ENCODE assay signal across 31 mouse cellular contexts in genomic region chr3:37140168-37140906, GRCm38 (mm10). TPM values are rescaled to one million over a fixed set of nuclear protein-coding genes. Genes with fewer than 3 reads are reported as not detected.
DNase-seq lines count a peak whose midpoint lies in the region; ATAC-seq and TF ChIP-seq lines count a peak whose summit lies in the region.
"Had no signal": no experiment of that assay in that cellular context is flagged by ENCODE, and none has a peak within 500 bp of the region (broad histone marks: within the 10 kb centered on the region; RNA-seq: fewer than 3 reads in every experiment).

No protein-coding gene starts in this region.

- no peak overlapping the region for H3K4me2 ChIP-seq in liver, embryonic 11.5 days
- no peak overlapping the region for H3K4me2 ChIP-seq in intestine, postnatal 0 days (replicated peaks; ENCODE audit: low read depth)
- H3K4me2 ChIP-seq in hindbrain, embryonic 11.5 days (replicated peaks; ENCODE audit: low read depth, low read length), result no peak overlapping the region
- H3K4me2 ChIP-seq: embryonic facial prominence, embryonic 12.5 days; embryonic facial prominence, embryonic 15.5 days; forebrain, embryonic 12.5 days; forebrain, embryonic 15.5 days; heart, embryonic 12.5 days; heart, embryonic 15.5 days; hindbrain, embryonic 14.5 days had no signal

- TF ChIP-seq CTCF in liver, adult 2 months (IDR thresholded peaks at IDR 0.05; ENCODE audit: low read depth, low read length), result no peak
- TF ChIP-seq CTCF in intestine, postnatal 0 days (IDR thresholded peaks at IDR 0.05; ENCODE audit: low read depth), result no peak

- no peaks in the 10 kb centered on the region for H3K27me3 ChIP-seq in liver, adult 2 months (ENCODE audit: control insufficient read depth, insufficient read depth, low read length)
- H3K27me3 ChIP-seq in liver, embryonic 11.5 days (replicated peaks; ENCODE audit: control insufficient read depth, insufficient read depth, low read length), result no peaks in the 10 kb centered on the region
- H3K27me3 ChIP-seq in intestine, postnatal 0 days (replicated peaks; ENCODE audit: control insufficient read depth, insufficient read depth, low read length), result no peaks in the 10 kb centered on the region
- no peaks in the 10 kb centered on the region for H3K27me3 ChIP-seq in hindbrain, embryonic 11.5 days (ENCODE audit: control insufficient read depth, insufficient read depth, low read length)
- H3K27me3 ChIP-seq: CH12.LX; embryonic facial prominence, embryonic 12.5 days; embryonic facial prominence, embryonic 15.5 days; forebrain, embryonic 12.5 days; forebrain, embryonic 15.5 days; heart, embryonic 12.5 days; heart, embryonic 15.5 days had no signal

- H3K4me1 ChIP-seq in liver, adult 2 months (ENCODE audit: control insufficient read depth, insufficient read depth, low read length), result peaks cover 4% of the 10 kb centered on the region; the same call in 1 of the 2 replicates
- H3K4me1 ChIP-seq in liver, embryonic 11.5 days (replicated peaks; ENCODE audit: control insufficient read depth, insufficient read depth, low read length), result no peaks in the 10 kb centered on the region
- H3K4me1 ChIP-seq in intestine, postnatal 0 days (replicated peaks; ENCODE audit: control insufficient read depth, insufficient read depth, low read length), result no peaks in the 10 kb centered on the region
- no peaks in the 10 kb centered on the region for H3K4me1 ChIP-seq in hindbrain, embryonic 11.5 days (replicated peaks; ENCODE audit: control insufficient read depth, insufficient read depth, low read length)
- H3K4me1 ChIP-seq: embryonic facial prominence, embryonic 12.5 days; embryonic facial prominence, embryonic 15.5 days; forebrain, embryonic 12.5 days; forebrain, embryonic 15.5 days; heart, embryonic 12.5 days; heart, embryonic 15.5 days; hindbrain, embryonic 10.5 days had no signal

- H3K9me3 ChIP-seq in liver, embryonic 11.5 days (ENCODE audit: control insufficient read depth, low read length), result no peaks in the 10 kb centered on the region
- H3K9me3 ChIP-seq in intestine, postnatal 0 days (ENCODE audit: control insufficient read depth), result no peaks in the 10 kb centered on the region
- H3K9me3 ChIP-seq in hindbrain, embryonic 11.5 days (ENCODE audit: control insufficient read depth, low read length), result no peaks in the 10 kb centered on the region
- H3K9me3 ChIP-seq: embryonic facial prominence, embryonic 12.5 days; embryonic facial prominence, embryonic 15.5 days; forebrain, embryonic 12.5 days; forebrain, embryonic 15.5 days; G1E; heart, embryonic 12.5 days; heart, embryonic 15.5 days; hindbrain, embryonic 10.5 days had no signal

- 86% methylated on average over 6 of the region's 6 CpGs for WGBS in liver, adult 2 months
- WGBS in liver, embryonic 11.5 days, result 78% methylated on average over 6 of the region's 6 CpGs
- 85% methylated on average over 6 of the region's 6 CpGs for WGBS in intestine, postnatal 0 days
- 89% methylated on average over 6 of the region's 6 CpGs for WGBS in hindbrain, embryonic 11.5 days

- no peak overlapping the region for H3K9ac ChIP-seq in liver, adult 2 months (ENCODE audit: low read depth, low read length)
- H3K9ac ChIP-seq in liver, embryonic 11.5 days (ENCODE audit: low read depth, low read length), result no peak overlapping the region
- H3K9ac ChIP-seq in intestine, postnatal 0 days (ENCODE audit: low read depth, low read length), result no peak overlapping the region
- H3K9ac ChIP-seq in hindbrain, embryonic 11.5 days (ENCODE audit: low read depth, low read length), result no peak overlapping the region
- H3K9ac ChIP-seq: embryonic facial prominence, embryonic 12.5 days; embryonic facial prominence, embryonic 15.5 days; forebrain, embryonic 12.5 days; forebrain, embryonic 15.5 days; heart, embryonic 12.5 days; heart, embryonic 15.5 days; hindbrain, embryonic 14.5 days had no signal

- H3K4me3 ChIP-seq in liver, adult 2 months (ENCODE audit: insufficient read depth, low read depth, low read length), result no peak overlapping the region
- no peak overlapping the region for H3K4me3 ChIP-seq in liver, embryonic 11.5 days (ENCODE audit: low read depth, low read length)
- no peak overlapping the region for H3K4me3 ChIP-seq in intestine, postnatal 0 days (ENCODE audit: low read depth, low read length)
- H3K4me3 ChIP-seq in hindbrain, embryonic 11.5 days (ENCODE audit: low read depth, low read length), result no peak overlapping the region
- H3K4me3 ChIP-seq: embryonic facial prominence, embryonic 12.5 days; embryonic facial prominence, embryonic 15.5 days; forebrain, embryonic 12.5 days; forebrain, embryonic 15.5 days; heart, embryonic 12.5 days; heart, embryonic 15.5 days; hindbrain, embryonic 10.5 days had no signal

- ATAC-seq in liver, embryonic 11.5 days (replicated peaks; ENCODE audit: low FRiP score), result no peak
- peak; percentile 74 for ATAC-seq in granulocyte monocyte progenitor cell, adult 5-6 weeks (replicated peaks; ENCODE audit: poor library complexity, severe bottlenecking)
- peak; percentile 69 for ATAC-seq in megakaryocyte progenitor cell, adult 5-6 weeks (replicated peaks; ENCODE audit: poor library complexity)
- no peak for ATAC-seq in intestine, postnatal 0 days
- ATAC-seq in hindbrain, embryonic 11.5 days (ENCODE audit: low FRiP score), result no peak
- ATAC-seq: forebrain, embryonic 15.5 days; hindbrain, postnatal 0 days; inflammation-experienced regulatory T-cells, adult 6 months; intestine, embryonic 16.5 days had no signal

- H3K36me3 ChIP-seq in liver, adult 2 months (ENCODE audit: control insufficient read depth, insufficient read depth, low read length), result no peaks in the 10 kb centered on the region
- no peaks in the 10 kb centered on the region for H3K36me3 ChIP-seq in liver, embryonic 11.5 days (ENCODE audit: control insufficient read depth, insufficient read depth, low read length)
- no peaks in the 10 kb centered on the region for H3K36me3 ChIP-seq in intestine, postnatal 0 days (ENCODE audit: control insufficient read depth, insufficient read depth)
- no peaks in the 10 kb centered on the region for H3K36me3 ChIP-seq in hindbrain, embryonic 11.5 days (ENCODE audit: control insufficient read depth, insufficient read depth, low read length)
- H3K36me3 ChIP-seq: embryonic facial prominence, embryonic 12.5 days; embryonic facial prominence, embryonic 15.5 days; forebrain, embryonic 12.5 days; forebrain, embryonic 15.5 days; G1E; heart, embryonic 12.5 days; heart, embryonic 15.5 days; hindbrain, embryonic 10.5 days had no signal

- H3K79me2 ChIP-seq in liver, adult 2 months (ENCODE audit: control insufficient read depth, insufficient read depth, low read length), result no peaks in the 10 kb centered on the region

- no peak overlapping the region for H3K27ac ChIP-seq in liver, adult 2 months (replicated peaks; ENCODE audit: insufficient read depth, low read depth, low read length)
- no peak overlapping the region for H3K27ac ChIP-seq in liver, embryonic 11.5 days (ENCODE audit: low read depth, low read length)
- H3K27ac ChIP-seq in intestine, postnatal 0 days (ENCODE audit: low read depth, low read length), result no peak overlapping the region
- H3K27ac ChIP-seq in hindbrain, embryonic 11.5 days (ENCODE audit: low read depth, low read length), result no peak overlapping the region
- H3K27ac ChIP-seq: embryonic facial prominence, embryonic 12.5 days; embryonic facial prominence, embryonic 15.5 days; forebrain, embryonic 12.5 days; forebrain, embryonic 15.5 days; heart, embryonic 15.5 days; hindbrain, embryonic 10.5 days; hindbrain, embryonic 14.5 days; hindbrain, postnatal 0 days had no signal

- TF ChIP-seq POLR2A in liver, adult 2 months (IDR thresholded peaks at IDR 0.05; ENCODE audit: extremely low read depth, insufficient read depth, low read length), result no peak

- DNase-seq in liver, adult 2 months (ENCODE audit: extremely low read depth, low read depth, low spot score), result peak; percentile 34
- DNase-seq in liver, embryonic 11.5 days (ENCODE audit: low spot score), result no peak
- DNase-seq in hindbrain, embryonic 11.5 days (ENCODE audit: low spot score), result no peak
- DNase-seq: adrenal gland, adult 2 months; adrenal gland, postnatal 14 days; B cell, adult 2 months; cerebellum, adult 18-20 months; cerebellum, adult 9-10 months; cerebellum, postnatal 14 days; gastrocnemius, postnatal 25 days; heart, postnatal 10 days; heart, postnatal 36 days had no signal

RNA-seq across cellular contexts. Expression of gene Il2, which starts 14.6 kb away (rescaled TPM):
- not detected in 2 replicates for total RNA-seq in liver, adult 2 months (2014; rRNA removed)
- not detected in 2 replicates for polyA plus RNA-seq in liver, adult 2 months (2012; rRNA removed)
- 0.18 and 0.32 TPM in 2 replicates for polyA plus RNA-seq in liver, embryonic 11.5 days (2014; fragmentation: Nextera tagmentation; extraction: Ambion mirVana)
- 1.5 TPM in 1 of 2 replicates, not detected in the other for total RNA-seq in granulocyte monocyte progenitor cell, adult 5-6 weeks (2014; fragmentation: Nextera tagmentation)
- not detected in 2 replicates for total RNA-seq in granulocyte monocyte progenitor cell, adult 5-6 weeks (2017)
- total RNA-seq in megakaryocyte progenitor cell, adult 5-6 weeks (2015), result 0.17 and 0.81 TPM in 2 replicates
- 0.12 TPM in 1 of 2 replicates, not detected in the other for total RNA-seq in megakaryocyte progenitor cell, adult 5-6 weeks (2017)
- 0.46 and 0.56 TPM in 2 replicates for polyA plus RNA-seq in intestine, postnatal 0 days (2015; fragmentation: Nextera tagmentation; extraction: Ambion mirVana)
- 0.64 and 0.73 TPM in 2 replicates for polyA plus RNA-seq in hindbrain, embryonic 11.5 days (2014; fragmentation: Nextera tagmentation; extraction: Ambion mirVana)
- total RNA-seq: adrenal gland, adult 2 months; adrenal gland, postnatal 14 days; adrenal gland, postnatal 4 days; G1E; gastrocnemius, adult 8-10 months; gastrocnemius, postnatal 25 days; heart, postnatal 10 days; heart, postnatal 36 days; hindbrain, postnatal 0 days had no signal
- polyA plus RNA-seq: adrenal gland, adult 2 months; G1E; gonadal fat pad, adult 2 months had no signal

Comparison
In these comparisons a context has a peak if more than half of its experiments do, and no peak if none do; other contexts are left out.
1. ATAC-seq: peak in granulocyte monocyte progenitor cell, adult 5-6 weeks (single experiment) and megakaryocyte progenitor cell, adult 5-6 weeks (single experiment); none in liver, embryonic 11.5 days (single experiment), intestine, postnatal 0 days (single experiment) and hindbrain, embryonic 11.5 days (single experiment).